Mouse (Mus musculus) activated CD4-positive, CD25-positive, alpha-beta regulatory T cell, adult 4 months (primary cell): ENCODE data around the gene Gm8677. TPM values are rescaled to one million over a fixed set of nuclear protein-coding genes. Genes with fewer than 3 reads are reported as not detected.
"Not testable (repeated sequence)": the region's sequence is repeated elsewhere in the genome, so short reads cannot be mapped to it uniquely, and the experiment has no call there.

Experiments
- ATAC-seq: one replicate; pipeline ENCODE4 v1.8.0; 2017
- polyA plus RNA-seq, 2 experiments: library from polyadenylated mRNA; unstranded; fragments of 100-300 nt; shearing (Covaris generic); gene quantifications; one replicate each; pipeline ENCODE4 v1.2.1; 2017

The Gm8677 gene
- not detected for polyA plus RNA-seq

GRCm38 (mm10) chr7:22534787-22535186 is at the start of gene Gm8677:
Gene Gm8677 (minus strand): TSS chr7:22534887.
- ATAC-seq, result not testable (repeated sequence)

DNA sequence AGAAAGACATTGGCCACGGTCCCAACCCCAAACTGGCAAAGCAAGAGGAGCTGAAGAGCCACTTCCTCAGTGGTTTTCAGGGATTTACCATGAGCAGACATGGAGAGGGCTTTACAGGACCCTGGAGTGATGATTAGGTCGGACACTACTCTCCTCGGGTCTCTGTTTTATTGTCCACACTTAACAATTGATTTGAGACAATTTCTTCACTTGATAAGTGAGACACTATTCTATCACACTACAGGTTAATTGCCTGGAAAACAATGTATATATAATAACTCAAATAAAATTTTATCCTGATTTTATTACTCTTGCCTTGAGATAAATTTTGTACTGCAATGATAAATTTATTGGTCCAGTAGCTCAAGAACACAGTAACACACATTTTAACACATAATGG is 30.6 kb upstream of the Gm8677 start, which contains the start of gene Gm4201:
TSS of gene Gm4201 (minus strand) at position 101 of the 400 bp plus-strand sequence.
- not testable (repeated sequence) for ATAC-seq

DNA sequence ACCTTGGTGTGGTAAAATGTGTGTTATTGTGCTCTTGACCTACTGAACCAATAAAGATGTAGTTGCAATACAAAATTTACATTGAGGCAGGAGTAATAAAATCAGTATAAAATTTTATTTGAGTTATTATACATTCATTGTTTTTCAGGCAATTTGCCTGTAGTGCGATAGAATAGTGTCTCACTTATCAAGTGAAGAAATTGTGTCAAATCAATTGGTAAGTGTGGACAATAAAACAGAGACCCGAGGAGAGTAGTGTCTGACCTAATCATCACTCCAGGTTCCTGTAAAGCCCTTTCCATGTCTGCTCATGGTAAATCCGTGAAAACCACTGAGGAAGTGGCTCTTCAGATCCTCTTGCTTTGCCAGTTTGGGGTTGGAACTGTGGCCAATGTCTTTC is 12.0 kb downstream of the Gm8677 start, which contains the start of gene Vmn1r152:
TSS of gene Vmn1r152 (plus strand) at position 301 of the 400 bp plus-strand sequence.
- ATAC-seq, result not testable (repeated sequence)

- not testable (repeated sequence) for ATAC-seq
Observed at GRCm38 (mm10) chr7:22499578-22499977, 35.1 kb downstream of the Gm8677 start, which contains the start of gene Vmn1r151. Gene Vmn1r151 (minus strand): TSS chr7:22499678.

Other genes starting within 250 kb of the Gm8677 start
- gene Gm4187, start 205.2 kb downstream of the Gm8677 start, polyA plus RNA-seq, result not detected
- not detected for gene Gm8660, start 163.8 kb downstream of the Gm8677 start, polyA plus RNA-seq
- not detected for gene Vmn1r148, start 121.3 kb downstream of the Gm8677 start, polyA plus RNA-seq
- gene Vmn1r149, start 96.7 kb downstream of the Gm8677 start, polyA plus RNA-seq, result not detected
- gene Gm10665, start 70.8 kb downstream of the Gm8677 start, polyA plus RNA-seq, result not detected
- not detected for gene Vmn1r151, start 35.2 kb downstream of the Gm8677 start, polyA plus RNA-seq
- gene Vmn1r152, start 11.9 kb downstream of the Gm8677 start, polyA plus RNA-seq, result not detected
- not detected for gene Gm4201, start 30.5 kb upstream of the Gm8677 start, polyA plus RNA-seq
- gene Gm4565, start 53.2 kb upstream of the Gm8677 start, polyA plus RNA-seq, result under 1 TPM in 1 of 2 experiments, not detected in 1; 0.28 TPM
- gene Vmn1r155, start 123.1 kb upstream of the Gm8677 start, polyA plus RNA-seq, result not detected
- not detected for gene Gm8693, start 157.4 kb upstream of the Gm8677 start, polyA plus RNA-seq
- not detected for gene Gm4567, start 184.8 kb upstream of the Gm8677 start, polyA plus RNA-seq
- under 1 TPM in 1 of 2 experiments, not detected in 1; 0.46 TPM for gene Vmn1r157, start 226.8 kb upstream of the Gm8677 start, polyA plus RNA-seq